Mouse (Mus musculus): ENCODE results near the gene Hmcn1.

DNA sequence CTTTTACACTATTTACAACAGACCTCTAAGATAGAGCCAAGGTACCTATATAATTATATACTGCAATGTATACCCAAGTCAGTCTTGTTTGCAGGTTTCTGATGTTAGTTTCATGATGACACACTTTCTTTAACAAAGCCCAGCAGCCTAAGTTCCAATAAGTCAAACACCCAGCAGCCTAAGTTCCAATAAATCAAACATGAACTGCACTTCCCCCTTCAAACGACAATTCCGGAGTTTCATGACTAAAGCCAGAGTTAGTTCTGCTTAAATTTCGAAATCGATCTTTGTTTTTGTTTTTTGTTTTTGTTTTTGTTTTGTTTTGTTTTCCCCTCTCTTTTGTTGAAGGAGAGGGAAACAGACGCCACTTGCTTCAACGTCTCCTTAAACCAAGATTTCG, 47.1 kb upstream of the Hmcn1 start:
- TF ChIP-seq MAX (IDR thresholded peaks at IDR 0.05) (no peak), CTCF (IDR thresholded peaks at IDR 0.05; ENCODE audit: control insufficient read depth, insufficient read depth, insufficient read length) (no peak), CEBPB (IDR thresholded peaks at IDR 0.05; ENCODE audit: low read depth) (no peak), USF1 (IDR thresholded peaks at IDR 0.05; ENCODE audit: low read depth) (no peak), MYOD1 (IDR thresholded peaks at IDR 0.05; ENCODE audit: control insufficient read depth, insufficient read length, low read depth) (no peak), MYOG (IDR thresholded peaks at IDR 0.05; ENCODE audit: control insufficient read depth, extremely low read depth, insufficient read length) (no peak)
